Mouse (Mus musculus) myocyte (in vitro differentiated cells): ENCODE results near the gene Psen1.

Source experiments
- MAX ChIP-seq: IDR thresholded peaks from one replicate; pipeline ENCODE4 v1.6.1; 2011; ENCODE audit warnings: low read depth, mild to moderate bottlenecking, control low read depth
- POLR2A ChIP-seq: IDR thresholded peaks from one replicate; pipeline ENCODE4 v1.6.1; 2011; ENCODE audit warnings: low read depth, mild to moderate bottlenecking, control low read depth, moderate library complexity; ENCODE audit not compliant: insufficient read length
- SRF ChIP-seq: IDR thresholded peaks from one replicate; pipeline ENCODE4 v1.6.1; 2011; ENCODE audit warnings: low read depth; ENCODE audit not compliant: control insufficient read depth, insufficient read length
- TCF12 ChIP-seq: IDR thresholded peaks from one replicate; pipeline ENCODE4 v1.6.1; 2011; ENCODE audit warnings: mild to moderate bottlenecking, control low read depth; ENCODE audit not compliant: poor library complexity, insufficient read depth, severe bottlenecking
- USF1 ChIP-seq: IDR thresholded peaks from one replicate; pipeline ENCODE4 v1.6.1; 2011; ENCODE audit warnings: low read depth, mild to moderate bottlenecking, control low read depth, moderate library complexity

DNA sequence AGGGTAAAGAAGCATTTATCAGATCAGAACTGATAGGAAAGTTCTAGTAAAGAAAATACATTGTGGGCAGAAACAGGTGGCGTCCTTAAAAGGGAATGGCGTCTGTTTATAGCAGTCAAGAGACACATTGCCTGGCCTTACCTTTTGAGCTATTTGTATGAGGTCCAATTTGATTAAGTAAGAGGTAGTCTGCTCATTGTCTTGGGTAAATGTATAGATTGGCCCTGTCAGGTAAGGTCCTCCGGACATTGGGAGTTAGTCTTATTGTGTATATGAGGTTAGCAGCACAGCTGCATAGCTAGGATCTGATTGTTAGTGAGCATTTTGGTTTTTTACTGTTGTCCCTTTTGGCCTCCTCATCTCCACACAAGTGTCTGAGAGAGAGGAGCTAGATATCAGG is 6.7 kb downstream of the Psen1 start:
- TF ChIP-seq USF1 (no peak), TCF12 (no peak), MAX (no peak), POLR2A (no peak), SRF (no peak)
